Mouse (Mus musculus) midbrain, embryonic 11.5 days (tissue): ENCODE results near the gene Mrpl22. TPM values are rescaled to one million over a fixed set of nuclear protein-coding genes. Genes with fewer than 3 reads are reported as not detected.
"Not testable (repeated sequence)": the region's sequence is repeated elsewhere in the genome, so short reads cannot be mapped to it uniquely, and the experiment has no call there.

Source experiments
- ATAC-seq: fragments of 200-750 bp; cut with Nextera tagmentation; 2 replicates; pipeline ENCODE4 v1.8.0; 2017; ENCODE audit warnings: moderate TSS enrichment, moderate library complexity; ENCODE audit not compliant: low FRiP score
- DNase-seq: peaks from one replicate; pipeline ENCODE4 v3.0.0; 2015; ENCODE audit warnings: low spot score; ENCODE audit errors: missing footprints
- H3K27ac ChIP-seq: fragments of 300-500 bp; sonication (generic); 2 replicates; pipeline ENCODE4 v1.5.1; 2014; ENCODE audit warnings: low read depth, low read length
- H3K27me3 ChIP-seq: fragments of 300-500 bp; sonication (generic); 2 replicates; pipeline ENCODE4 v1.6.1; 2014; ENCODE audit warnings: mild to moderate bottlenecking, low read length, moderate library complexity, mixed read lengths; ENCODE audit not compliant: control insufficient read depth, insufficient read depth
- H3K36me3 ChIP-seq: fragments of 300-500 bp; sonication (generic); 2 replicates; pipeline ENCODE4 v1.6.1; 2014; ENCODE audit warnings: mild to moderate bottlenecking, low read length, moderate library complexity, mixed read lengths; ENCODE audit not compliant: control insufficient read depth, insufficient read depth
- H3K4me1 ChIP-seq: fragments of 300-500 bp; sonication (generic); 2 replicates; pipeline ENCODE4 v1.6.1; 2014; ENCODE audit warnings: low read length; ENCODE audit not compliant: control insufficient read depth, insufficient read depth
- H3K4me2 ChIP-seq: fragments of 300-500 bp; sonication (generic); 2 replicates; pipeline ENCODE4 v1.6.1; 2014; ENCODE audit warnings: mild to moderate bottlenecking, moderate library complexity
- H3K4me3 ChIP-seq: fragments of 300-500 bp; sonication (generic); 2 replicates; pipeline ENCODE4 v1.5.1; 2014; ENCODE audit warnings: low read depth, low read length
- H3K9ac ChIP-seq: fragments of 300-500 bp; sonication (generic); 2 replicates; pipeline ENCODE4 v1.6.1; 2014; ENCODE audit warnings: low read length
- H3K9me3 ChIP-seq: fragments of 300-500 bp; sonication (generic); 2 replicates; pipeline ENCODE4 v1.6.1; 2016; ENCODE audit warnings: low read length; ENCODE audit not compliant: control insufficient read depth
- WGBS: fragments of 180-500 bp; shearing (Covaris S2); extraction: QIAGEN DNeasy Blood & Tissue Kit; methylation state at CpG from one replicate; pipeline ENCODE4 v1.1.7; 2014; 5-methylcytosine and 5-hydroxymethylcytosine counted together
- polyA plus RNA-seq: library from polyadenylated mRNA; unstranded; fragments of >200 nt; fragmentation: Nextera tagmentation; extraction: Ambion mirVana; gene quantifications from 2 replicates; pipeline ENCODE4 v1.2.1, GENCODE M21; 2014

Gene Mrpl22
- polyA plus RNA-seq, 1 experiment from 2014 or later: 130 TPM

DNA sequence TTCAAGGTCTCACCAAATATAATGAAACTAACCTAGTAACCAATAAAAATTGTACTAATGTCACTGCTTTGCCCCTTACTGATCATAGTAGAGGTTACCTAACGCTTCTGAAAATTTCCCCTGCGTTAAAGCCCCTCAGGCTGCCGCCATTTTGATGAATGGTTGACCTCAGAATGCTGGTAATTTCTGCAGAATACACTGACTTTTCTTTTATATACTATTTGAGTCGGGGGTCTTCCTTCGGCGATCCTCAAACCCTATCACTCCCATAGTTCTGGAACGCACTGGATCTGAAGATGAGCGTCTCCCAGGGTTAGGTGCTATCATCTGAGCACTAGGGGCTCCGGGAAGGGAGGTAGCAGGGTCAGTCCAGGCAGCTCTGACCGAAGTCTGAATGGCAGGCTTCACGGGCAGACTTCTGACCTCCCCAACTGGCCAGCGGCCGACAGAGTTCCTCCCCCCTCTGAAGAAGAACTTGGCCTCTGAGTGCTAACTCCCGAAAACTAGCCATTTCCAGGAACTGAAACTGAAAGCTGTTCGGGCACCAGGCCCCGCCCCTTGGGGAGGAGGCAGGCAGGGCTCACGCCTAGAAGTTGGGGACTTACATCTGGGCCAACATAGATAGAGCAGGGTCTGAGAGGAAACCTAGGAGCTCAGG lies 43.1 kb downstream of the Mrpl22 start:
- 51% methylated on average over 16 of the region's 17 CpGs for WGBS
- Histone ChIP-seq H3K27ac (no peak overlapping the region), H3K9ac (no peak overlapping the region), H3K36me3 (no peaks in the 10 kb centered on the region), H3K4me2 (peak overlapping the region; percentile 29; the same call in 1 of the 2 replicates), H3K4me1 (peaks cover 4% of the 10 kb centered on the region), H3K27me3 (no peaks in the 10 kb centered on the region), H3K4me3 (peak overlapping the region; percentile 17; the same call in 1 of the 2 replicates), H3K9me3 (no peaks in the 10 kb centered on the region)
- DNase-seq (no peak), ATAC-seq (no peak)

DNA sequence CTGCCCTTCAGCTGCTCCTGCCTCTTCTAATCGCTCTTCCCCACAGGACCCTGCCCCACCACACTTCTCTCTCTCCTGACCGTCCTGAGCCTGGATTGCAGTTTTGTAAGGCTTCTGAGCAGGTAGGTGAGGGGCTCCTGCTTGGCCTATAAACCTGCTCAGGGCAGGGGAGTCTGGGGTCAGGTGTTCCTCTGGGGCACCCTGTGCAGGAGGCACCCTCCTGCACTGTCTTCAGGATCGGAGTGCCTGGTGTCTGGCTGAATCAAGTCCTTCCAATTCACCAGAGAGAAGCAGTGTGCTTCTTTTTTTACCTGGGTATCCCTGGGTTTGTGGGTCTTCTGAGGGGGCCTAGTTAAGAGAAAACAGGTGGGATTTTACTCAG lies 43.6 kb downstream of the Mrpl22 start:
- not testable (repeated sequence) for H3K27me3 ChIP-seq, H3K9me3 ChIP-seq, H3K4me2 ChIP-seq, H3K4me1 ChIP-seq, H3K9ac ChIP-seq, H3K4me3 ChIP-seq, H3K27ac ChIP-seq, H3K36me3 ChIP-seq, DNase-seq, ATAC-seq
- 40% methylated on average over 1 of the region's 3 CpGs for WGBS

DNA sequence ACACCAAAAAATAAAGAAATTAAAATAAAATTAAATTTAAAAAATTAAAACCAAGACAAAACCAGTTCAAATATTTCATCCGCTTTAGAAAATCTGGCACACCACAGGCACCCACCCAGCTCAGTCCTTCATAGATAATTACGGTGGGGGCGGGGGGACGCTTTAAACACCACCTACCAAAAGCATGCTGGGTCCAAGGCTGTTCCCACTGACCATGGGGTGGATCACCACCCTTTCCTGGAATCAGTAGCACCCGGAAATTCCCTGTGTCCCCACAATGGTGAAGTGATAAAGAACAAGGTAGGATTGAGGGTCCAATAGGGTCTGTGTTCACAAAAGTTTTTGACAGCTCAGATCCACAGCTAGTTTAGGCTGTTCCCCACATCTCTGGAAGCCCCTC lies 44.4 kb downstream of the Mrpl22 start:
- DNase-seq: no peak
- no peak overlapping the region for H3K4me3 ChIP-seq
- H3K9me3 ChIP-seq: no peaks in the 10 kb centered on the region
- H3K4me2 ChIP-seq: no peak overlapping the region
- H3K27ac ChIP-seq: no peak overlapping the region
- no peaks in the 10 kb centered on the region for H3K36me3 ChIP-seq
- H3K27me3 ChIP-seq: no peaks in the 10 kb centered on the region
- H3K4me1 ChIP-seq: peaks cover 4% of the 10 kb centered on the region
- no peak overlapping the region for H3K9ac ChIP-seq
- ATAC-seq: no peak
- WGBS: 88% methylated on average over 5 of the region's 5 CpGs

DNA sequence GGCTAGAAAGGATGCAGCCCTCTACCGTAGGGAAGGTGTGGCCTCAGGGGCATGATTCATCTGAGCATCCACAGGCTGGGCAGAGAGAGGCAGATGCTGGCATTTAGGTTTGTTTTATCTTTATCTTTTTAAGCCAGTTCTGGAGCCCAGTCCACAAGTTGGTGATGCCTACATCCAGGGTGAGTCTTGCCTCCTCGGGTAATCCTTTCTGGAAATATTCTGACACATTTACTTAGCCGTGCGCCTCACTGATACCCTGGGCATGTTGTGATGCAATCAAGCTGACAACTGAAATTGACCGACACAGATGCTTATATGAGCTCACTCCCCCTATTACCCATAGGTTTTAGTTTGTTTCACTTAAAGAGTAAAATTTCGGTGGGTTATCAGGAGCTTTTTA lies 45.4 kb downstream of the Mrpl22 start:
- H3K27ac ChIP-seq: no peak overlapping the region
- no peak for ATAC-seq
- 89% methylated on average over 6 of the region's 6 CpGs for WGBS
- H3K4me3 ChIP-seq: no peak overlapping the region
- no peak overlapping the region for H3K4me2 ChIP-seq
- no peak for DNase-seq
- H3K9ac ChIP-seq: no peak overlapping the region
- no peaks in the 10 kb centered on the region for H3K4me1 ChIP-seq
- no peaks in the 10 kb centered on the region for H3K27me3 ChIP-seq
- H3K9me3 ChIP-seq: no peaks in the 10 kb centered on the region
- H3K36me3 ChIP-seq: no peaks in the 10 kb centered on the region

DNA sequence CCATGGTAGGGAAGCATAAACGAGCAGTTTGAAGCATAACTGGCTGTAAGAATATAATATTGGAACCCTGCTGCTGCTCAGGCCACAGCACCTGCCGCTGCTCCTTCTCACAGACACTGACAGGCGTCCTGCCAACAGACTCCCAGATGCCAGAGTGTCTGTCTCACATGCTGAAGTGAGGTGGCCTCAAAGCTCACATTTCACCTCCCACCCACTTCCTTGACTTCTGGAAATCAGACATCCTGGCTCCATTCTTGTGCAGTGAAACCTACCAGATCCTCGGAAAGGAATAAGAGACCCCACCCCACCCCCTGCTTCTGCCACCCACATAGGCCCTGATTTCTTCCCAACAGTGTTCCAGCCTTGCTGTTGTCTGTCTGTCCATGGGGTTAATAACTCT lies 52.3 kb downstream of the Mrpl22 start:
- no peaks in the 10 kb centered on the region for H3K9me3 ChIP-seq
- DNase-seq: no peak
- 60% methylated on average over 4 of the region's 4 CpGs for WGBS
- H3K36me3 ChIP-seq: no peaks in the 10 kb centered on the region
- H3K4me1 ChIP-seq: no peaks in the 10 kb centered on the region
- H3K27ac ChIP-seq: no peak overlapping the region
- H3K9ac ChIP-seq: no peak overlapping the region
- H3K27me3 ChIP-seq: no peaks in the 10 kb centered on the region
- ATAC-seq: no peak
- no peak overlapping the region for H3K4me3 ChIP-seq
- H3K4me2 ChIP-seq: no peak overlapping the region

DNA sequence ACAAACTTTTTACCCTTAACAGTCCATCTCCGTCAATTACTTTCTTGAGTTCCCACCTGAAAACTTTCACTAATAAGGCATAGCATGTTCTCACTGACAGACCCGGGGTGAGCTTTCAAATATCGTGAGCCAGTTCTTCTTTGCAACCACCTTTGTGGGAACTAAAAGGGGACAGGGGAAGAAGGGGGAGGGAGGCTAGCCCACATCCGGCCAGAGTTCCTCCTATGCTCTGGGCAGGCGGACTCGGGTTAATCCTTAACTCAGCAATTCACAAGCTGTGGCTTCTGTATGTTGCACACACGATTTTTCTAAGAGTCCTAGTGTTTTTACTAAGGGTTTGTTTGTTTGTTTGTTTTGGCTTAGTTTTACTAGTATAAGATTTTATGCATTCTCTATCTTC lies 52.9 kb downstream of the Mrpl22 start:
- no peak overlapping the region for H3K4me2 ChIP-seq
- ATAC-seq: no peak

DNA sequence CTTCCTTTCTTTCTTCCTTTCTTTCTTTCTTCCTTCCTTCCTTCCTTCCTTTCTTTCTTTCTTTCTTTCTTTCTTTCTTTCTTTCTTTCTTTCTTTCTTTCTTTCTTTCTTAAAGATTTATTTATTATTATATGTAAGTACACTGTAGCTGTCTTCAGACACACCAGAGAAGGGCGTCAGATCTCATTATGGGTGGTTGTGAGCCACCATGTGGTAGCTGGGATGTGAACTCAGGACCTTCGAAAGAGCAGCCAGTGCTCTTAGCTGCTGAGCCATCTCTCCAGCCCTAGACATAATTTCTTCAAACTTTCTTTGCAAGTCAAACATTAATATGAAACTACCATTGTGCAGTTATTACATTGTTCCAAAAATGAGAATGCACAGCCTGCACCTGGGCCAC lies 53.4 kb downstream of the Mrpl22 start:
- not testable (repeated sequence) for ATAC-seq, H3K27me3 ChIP-seq, H3K9ac ChIP-seq, H3K4me1 ChIP-seq, H3K4me3 ChIP-seq, H3K4me2 ChIP-seq, H3K36me3 ChIP-seq, DNase-seq, H3K27ac ChIP-seq, H3K9me3 ChIP-seq
- WGBS: 78% methylated on average over 2 of the region's 2 CpGs

More for the DNA sequence above, 52.9 kb downstream of the Mrpl22 start:
- WGBS: 66% methylated on average over 7 of the region's 7 CpGs
- Histone ChIP-seq H3K36me3 (no peaks in the 10 kb centered on the region), H3K4me1 (no peaks in the 10 kb centered on the region), H3K9me3 (no peaks in the 10 kb centered on the region), H3K27me3 (no peaks in the 10 kb centered on the region), H3K4me3 (no peak overlapping the region), H3K9ac (no peak overlapping the region), H3K27ac (no peak overlapping the region)
- DNase-seq: no peak

DNA sequence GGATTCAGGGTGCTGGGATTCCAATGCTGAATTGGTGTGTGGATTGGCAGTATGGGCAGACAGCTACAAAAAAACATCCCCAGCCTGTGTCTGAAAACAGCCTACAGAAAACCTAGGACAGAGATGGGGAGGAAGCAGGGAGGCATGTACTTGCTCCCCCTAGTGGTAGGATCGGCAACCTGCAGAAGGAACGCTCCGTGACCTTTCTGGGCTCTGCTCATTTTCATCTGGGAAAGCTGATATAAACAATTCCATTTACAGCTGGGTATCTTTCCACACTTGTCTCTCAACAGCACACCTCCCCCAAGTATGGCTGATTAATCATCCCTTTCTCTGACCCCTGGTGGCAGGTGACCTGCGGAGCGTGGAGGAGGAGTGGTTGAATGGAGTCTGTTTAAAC lies 54.2 kb downstream of the Mrpl22 start:
- no peak overlapping the region for H3K4me2 ChIP-seq
- H3K27me3 ChIP-seq: no peaks in the 10 kb centered on the region
- H3K9me3 ChIP-seq: no peaks in the 10 kb centered on the region
- H3K27ac ChIP-seq: no peak overlapping the region
- ATAC-seq: 0 out of 2 replicates have a peak, but pooled peaks have one; percentile 14
- H3K9ac ChIP-seq: no peak overlapping the region
- H3K4me3 ChIP-seq: no peak overlapping the region
- DNase-seq: peak; percentile 96
- no peaks in the 10 kb centered on the region for H3K4me1 ChIP-seq
- no peaks in the 10 kb centered on the region for H3K36me3 ChIP-seq
- WGBS: 15% methylated on average over 5 of the region's 5 CpGs

DNA sequence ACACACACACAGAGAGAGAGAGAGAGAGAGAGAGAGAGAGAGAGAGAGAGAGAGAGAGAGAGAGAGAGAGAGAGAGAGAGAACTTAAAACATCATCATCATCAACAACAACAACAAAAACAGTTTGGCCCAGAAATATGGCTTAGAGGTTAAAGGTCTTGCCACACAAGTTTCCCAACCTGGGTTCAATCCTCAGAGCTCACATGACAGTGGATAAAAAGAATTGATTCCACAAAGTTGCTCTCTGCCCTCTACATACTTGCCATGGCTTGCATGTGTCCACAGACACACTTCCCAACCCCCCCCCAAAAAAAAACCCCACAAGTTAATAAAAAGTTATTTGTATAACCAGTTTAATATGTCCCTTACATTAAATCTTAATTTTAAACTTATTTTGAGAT lies 55.0 kb downstream of the Mrpl22 start:
- DNase-seq (no peak), ATAC-seq (no peak)
- Histone ChIP-seq H3K9me3 (no peaks in the 10 kb centered on the region), H3K27me3 (no peaks in the 10 kb centered on the region), H3K27ac (no peak overlapping the region), H3K9ac (no peak overlapping the region), H3K4me3 (no peak overlapping the region), H3K4me2 (no peak overlapping the region), H3K4me1 (no peaks in the 10 kb centered on the region), H3K36me3 (no peaks in the 10 kb centered on the region)
